Mouse (Mus musculus) lung, postnatal 14 days (tissue): ENCODE measurements around the gene Ppia.
"Not testable (repeated sequence)": the region's sequence is repeated elsewhere in the genome, so short reads cannot be mapped to it uniquely, and the experiment has no call there.

Experiments used
- DNase-seq: peaks from one replicate; pipeline ENCODE4 v3.0.0; 2021

The Ppia gene

DNA sequence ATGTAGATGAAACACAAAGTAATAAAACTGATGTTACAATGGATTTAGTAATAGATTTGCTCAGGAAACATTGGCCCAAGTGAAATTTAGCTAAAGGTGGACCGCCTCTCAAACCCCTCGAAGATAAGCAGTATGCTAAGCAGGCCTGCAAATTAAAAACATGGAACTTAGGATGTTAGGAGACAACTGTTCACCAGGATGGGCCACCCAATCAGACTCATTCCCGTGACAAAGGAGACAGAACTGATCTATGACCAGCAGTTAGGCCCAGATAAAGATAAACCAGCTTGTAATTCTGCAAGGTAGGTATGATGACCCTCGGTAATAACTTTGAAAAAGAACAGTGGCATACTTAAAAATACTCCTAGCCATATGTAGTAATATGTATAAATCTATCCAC lies 27.9 kb downstream of the Ppia start:
- DNase-seq = no peak

- no peak for DNase-seq
These were observed 28.5 kb downstream of the Ppia start for GRCm38 (mm10) chr11:6443727-6444076.

DNA sequence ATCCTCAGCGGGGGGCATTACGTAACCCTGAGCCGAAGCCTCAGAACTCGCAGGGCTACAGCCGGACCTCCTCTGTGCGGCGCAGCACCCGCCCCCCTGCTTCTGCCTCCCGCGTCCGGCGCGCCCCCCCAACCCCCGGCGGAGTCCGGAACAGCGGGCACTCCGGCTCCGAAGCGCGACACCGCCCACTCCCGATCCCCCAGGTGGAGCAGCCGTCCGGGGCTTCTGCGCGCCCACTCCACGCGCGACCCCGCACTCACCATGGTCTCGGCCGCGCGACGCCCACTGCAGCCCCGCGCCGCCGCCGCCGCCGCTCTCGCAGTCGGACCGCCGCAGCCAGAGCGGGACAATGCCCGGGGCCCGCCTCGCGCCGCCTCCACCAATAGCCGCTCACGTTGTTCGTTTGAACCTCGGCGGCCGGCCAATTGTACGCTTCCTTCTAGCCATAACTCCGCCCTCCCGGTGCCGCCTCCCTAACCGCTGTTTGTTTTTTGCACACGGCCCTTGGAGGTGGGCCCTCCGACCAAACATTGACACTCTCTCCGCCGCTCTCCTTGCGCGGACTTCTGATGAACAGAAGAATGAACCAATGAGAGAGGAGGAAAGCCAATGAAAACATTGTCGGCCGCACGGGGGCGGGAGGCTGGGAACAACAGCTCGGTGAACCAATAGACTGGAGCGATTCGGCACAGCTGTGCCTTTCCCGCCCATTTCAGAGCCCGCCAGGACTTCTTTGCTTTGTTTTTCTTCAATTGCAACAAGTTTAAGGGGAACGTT lies 29.0 kb downstream of the Ppia start, which contains the start of gene H2afv:
Gene H2afv (minus strand): TSS at position 367 of the 777 bp plus-strand sequence.
- DNase-seq = peak; percentile 100

DNA sequence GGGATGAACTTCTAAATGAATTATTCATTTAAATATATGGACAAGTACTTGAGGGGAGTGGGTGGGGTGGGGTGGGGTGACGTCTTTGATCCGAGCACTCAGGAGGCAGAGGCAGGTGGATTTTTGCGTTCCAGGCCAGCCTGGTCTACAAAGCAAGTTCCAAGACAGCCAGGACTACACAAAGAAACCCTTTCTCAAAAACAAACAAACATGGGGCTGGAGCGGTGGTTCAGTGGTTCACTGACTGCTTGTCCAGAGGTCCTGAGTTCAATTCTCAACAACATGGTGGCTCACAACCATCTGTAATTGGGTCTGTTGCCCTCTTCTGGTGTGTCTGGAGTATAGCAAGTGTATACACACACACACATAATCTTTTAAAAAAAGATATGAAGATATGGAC lies 30.2 kb downstream of the Ppia start:
- DNase-seq = no peak

DNA sequence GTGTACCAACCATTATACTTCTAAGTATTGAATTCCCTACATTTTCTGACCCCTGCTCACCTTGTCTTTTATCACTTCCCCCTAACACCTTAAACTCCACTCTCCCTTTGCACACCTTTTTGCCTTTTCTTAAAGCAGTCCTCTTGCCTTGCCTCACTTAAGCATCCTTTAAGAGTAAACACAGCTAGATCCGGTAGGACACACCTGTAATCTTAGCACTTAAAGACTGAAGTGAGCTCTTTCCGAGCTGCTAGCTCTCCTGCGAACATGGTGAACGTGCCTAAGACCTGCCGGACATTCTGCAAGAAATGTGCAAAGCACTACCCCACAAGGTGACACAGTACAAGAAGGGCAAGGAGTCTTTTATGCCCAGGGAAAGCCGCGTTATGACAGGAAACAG lies 30.7 kb downstream of the Ppia start:
- DNase-seq = no peak

DNA sequence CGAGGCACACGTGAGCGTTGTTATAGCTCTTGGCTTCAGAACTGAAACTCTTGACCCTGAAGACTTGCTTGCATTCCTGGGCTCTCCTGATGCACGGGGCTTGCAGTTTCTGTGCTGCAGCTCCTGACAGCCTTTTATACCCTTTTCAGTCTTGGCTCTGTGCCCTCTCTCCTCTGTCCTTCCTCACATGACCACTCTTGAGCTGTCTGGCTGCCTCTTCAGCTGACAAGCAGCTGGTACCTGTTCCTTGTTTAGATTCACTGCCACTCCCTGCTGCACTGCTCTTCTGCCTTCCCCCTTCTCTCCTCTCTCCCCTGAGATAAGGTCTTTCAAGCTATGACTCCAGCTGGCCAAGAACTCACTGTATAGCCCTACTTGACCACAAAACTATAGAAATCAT lies 32.2 kb downstream of the Ppia start:
- DNase-seq = no peak

- DNase-seq = not testable (repeated sequence)
These were observed 32.9 kb downstream of the Ppia start for GRCm38 (mm10) chr11:6448155-6448554.

DNA sequence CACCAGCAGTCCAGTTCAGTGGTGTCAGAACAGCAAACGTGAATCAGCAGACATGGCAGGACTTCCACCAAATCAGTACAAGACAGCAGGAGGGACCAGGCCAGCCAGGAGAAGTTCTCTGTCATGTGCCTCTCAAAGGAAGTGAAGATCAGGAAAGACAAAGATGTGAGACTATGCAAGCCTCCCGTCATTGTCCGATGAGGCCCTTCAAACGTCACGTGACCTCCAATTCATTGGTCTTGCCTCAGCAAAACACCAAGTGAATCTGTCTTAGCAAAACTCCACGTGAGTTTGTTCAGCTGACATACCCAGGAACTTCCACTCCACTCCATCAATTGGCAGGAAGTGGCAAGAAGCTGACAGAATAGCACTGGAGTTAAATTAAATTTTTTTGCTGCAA lies 40.8 kb downstream of the Ppia start:
- no peak for DNase-seq

GRCm38 (mm10) chr11:6463159-6463837 lies 48.1 kb downstream of the Ppia start:
- no peak for DNase-seq

DNA sequence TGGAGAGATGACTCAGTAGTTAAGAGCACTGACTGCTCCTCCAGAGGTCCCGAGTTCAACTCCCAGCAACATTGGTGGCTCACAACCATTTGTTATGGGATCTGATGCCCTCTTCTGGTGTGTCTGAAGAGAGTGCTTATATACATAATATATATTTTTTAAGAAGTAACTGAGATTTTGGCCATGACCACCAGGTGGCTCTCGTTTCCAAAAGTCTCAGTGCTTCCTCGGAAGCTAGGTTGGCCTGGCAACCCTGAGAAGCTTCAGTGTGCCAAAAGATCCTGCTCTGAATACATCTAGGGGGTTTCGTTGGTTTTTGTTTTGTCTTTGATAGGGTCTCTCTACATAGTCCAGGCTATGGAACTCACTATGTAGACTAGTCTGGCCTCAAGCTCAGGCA lies 49.9 kb downstream of the Ppia start:
- DNase-seq = peak; percentile 72

- no peak for DNase-seq
These were observed 53.3 kb downstream of the Ppia start for GRCm38 (mm10) chr11:6468541-6468940.
